Mouse (Mus musculus) urinary bladder, postnatal 36 days (tissue): ENCODE measurements around the gene Sgpp1.
"Not testable (repeated sequence)": the region's sequence is repeated elsewhere in the genome, so short reads cannot be mapped to it uniquely, and the experiment has no call there.

ENCODE experiments used
- DNase-seq, 2 experiments: peaks; one replicate each; pipeline ENCODE4 v3.0.0; 2022; ENCODE audit warnings: low spot score in 2 of 2, mixed read lengths in 1 of 2

The Sgpp1 gene

DNA sequence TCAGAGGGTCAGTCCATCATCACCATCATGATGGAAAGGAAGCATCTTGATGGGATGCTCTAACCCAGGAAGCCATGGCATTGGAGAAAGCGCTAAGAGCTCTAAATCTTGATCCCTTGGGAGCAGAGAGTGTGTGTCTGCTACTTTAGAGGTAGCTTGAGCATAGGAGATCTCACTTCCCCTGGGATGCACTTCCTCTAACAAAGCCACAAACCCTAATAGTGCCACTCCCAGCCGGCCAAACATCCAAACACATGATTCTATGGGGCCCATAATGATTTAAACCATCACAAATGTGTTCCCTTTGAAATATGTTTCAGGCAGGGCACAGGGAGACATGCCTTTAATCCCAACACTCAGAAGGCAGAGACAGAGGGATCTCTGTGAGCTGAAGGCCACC, 46.5 kb downstream of the Sgpp1 start:
- DNase-seq, result no peak

DNA sequence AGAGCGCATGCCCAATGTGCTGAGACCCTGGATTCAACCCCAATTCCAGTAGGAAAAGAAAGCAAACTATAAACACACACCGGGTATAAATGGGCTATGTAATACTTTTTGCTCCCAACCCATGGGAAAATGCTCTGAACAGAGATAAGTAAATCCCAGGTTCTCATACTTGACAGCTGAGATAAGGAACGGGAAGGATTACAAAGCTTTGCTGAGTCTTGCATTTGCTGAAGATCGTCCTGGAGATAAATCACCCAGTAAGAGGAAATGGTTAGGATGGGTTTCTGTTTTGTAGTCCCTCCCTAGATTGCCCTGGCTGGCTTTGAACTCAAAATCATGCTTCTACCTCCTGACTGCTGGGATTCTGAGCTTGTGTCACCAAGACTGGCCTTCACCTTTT, 48.2 kb downstream of the Sgpp1 start:
- DNase-seq, result no peak

DNA sequence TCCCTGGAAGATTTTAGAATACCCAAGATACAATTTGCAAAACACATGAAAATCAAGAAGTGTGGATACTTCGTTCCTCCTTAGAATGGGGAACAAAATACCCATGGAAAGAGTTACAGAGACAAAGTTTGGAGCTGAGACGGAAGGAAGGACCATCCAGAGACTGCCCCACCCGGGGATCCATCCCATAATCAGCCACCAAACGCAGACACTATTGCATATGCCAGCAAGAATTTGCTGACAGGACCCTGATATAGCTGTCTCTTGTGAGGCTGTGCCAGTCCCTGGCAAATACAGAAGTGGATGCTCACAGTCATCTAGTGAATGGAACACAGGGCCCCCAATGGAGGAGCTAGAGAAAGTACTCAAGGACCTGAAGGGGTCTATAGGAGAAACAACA, 51.5 kb downstream of the Sgpp1 start:
- not testable (repeated sequence) for DNase-seq

DNA sequence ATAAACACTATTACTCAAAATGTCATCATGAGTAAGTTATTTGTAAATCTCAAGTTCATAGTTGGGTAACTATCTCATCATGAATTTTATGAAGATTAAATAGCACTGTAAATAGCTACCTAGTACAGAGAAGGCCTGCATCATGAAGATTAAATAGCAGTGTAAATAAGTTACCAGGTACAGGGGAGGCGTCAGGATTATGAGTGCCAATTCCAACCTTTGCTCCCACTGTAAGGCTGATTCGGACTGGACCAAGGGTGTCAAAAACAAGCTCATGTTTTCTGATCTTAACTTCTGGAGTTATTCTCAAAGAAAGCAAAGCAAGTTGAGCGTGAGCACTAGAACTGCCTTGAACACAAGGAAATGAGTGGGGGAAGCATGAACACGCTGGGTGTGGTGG, 51.9 kb downstream of the Sgpp1 start:
- DNase-seq, result no peak

DNA sequence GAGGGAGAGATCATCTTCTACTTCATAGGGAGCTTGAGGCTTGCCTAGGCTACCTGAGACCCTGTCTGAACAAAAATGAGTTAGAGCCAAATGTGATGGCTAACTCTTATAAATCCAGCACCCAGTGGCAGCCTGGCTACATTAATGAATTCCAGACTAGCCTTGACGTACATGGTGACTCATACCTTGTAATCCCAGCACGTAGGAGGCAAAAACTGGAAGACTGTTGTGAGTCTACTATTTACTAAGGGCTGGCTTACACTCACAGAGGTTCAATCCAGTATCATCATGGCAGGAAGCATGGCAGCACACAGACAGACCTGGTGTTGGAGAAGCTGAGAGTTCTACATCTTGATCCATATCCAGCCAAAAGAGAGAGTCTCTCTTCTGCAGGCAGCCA, 52.7 kb downstream of the Sgpp1 start:
- DNase-seq, result no peak

DNA sequence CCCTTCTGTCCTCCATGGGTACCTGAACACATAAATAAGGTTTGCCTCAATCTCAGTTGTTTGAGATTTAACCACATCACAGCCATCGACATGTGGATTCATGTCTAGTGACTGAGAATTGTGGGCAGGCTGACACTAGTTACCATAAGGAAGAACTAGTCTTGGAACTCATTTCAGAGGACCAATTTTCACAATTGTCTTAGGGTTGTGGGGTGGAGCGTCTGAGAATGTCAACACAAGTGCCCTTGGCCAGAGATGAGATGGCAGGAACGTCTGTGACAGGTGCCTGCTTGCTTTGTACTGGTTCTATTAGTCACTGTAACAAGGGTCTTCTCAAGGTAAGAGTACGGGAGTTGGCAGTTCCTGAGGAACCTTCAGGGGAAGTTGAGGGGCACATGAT, 54.4 kb downstream of the Sgpp1 start:
- no peak for DNase-seq

DNA sequence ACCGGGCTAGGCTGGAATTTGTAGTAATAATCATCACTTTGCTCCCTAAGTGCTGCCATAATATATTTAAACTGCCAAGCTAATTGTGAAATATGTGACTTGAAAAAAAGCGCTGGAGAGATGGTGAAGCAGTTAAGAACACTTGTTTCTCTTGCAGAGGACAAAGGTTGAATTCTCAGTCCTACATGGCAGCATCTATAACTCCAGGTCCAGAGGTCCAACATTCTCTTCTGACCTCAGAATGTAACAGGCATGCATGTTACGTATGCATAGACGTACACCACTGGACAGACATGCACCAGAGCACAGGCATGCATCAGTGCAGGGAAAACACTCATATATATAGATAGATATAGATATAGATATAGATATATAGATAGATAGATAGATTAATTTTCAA, 57.1 kb downstream of the Sgpp1 start:
- no peak for DNase-seq

DNA sequence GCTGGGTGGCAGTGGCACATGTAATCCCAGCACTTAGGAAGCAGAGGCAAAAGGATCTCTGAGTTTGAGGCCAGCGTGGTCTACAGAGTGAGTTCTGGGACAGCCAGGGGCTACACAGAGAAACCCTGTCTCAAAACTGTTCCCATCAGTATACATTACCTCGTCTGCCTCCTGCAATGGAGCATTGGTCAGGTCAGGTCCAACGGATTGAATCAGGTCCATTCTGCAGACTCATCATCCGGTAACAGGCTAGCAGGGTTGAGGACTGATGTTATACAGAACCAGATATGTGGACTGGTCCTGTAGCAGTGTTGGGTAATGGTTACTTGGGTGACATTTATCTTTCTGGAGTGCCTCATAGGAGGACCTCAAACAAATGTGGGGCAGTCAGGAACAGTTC, 62.9 kb downstream of the Sgpp1 start:
- DNase-seq, result no peak

DNA sequence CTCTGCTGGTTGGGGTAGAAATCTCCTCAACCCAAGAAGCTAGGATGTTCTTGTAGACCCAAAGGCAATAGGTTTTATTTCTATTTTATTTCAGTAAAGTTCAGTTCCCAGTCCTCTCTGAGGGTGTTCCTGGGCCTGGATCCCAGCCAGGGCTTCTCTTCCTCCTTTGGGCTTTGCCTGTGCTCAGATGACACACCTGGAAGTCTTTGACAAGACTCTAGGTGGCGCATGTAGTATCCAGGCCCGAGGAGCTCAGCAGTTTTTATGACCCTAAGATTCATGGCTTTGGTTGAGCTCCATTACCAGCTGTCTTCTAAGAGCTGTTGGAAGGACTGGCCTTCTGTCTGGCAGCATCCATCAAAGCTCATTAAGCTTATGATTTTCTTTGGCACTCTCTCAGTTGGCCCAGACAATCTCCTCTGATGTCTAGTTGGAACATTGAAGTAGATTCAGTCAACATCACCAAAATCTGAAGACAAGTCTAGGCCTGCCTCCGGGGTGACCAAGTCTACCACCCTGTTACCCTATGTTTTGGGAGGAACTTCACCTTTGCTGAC, 63.7 kb downstream of the Sgpp1 start:
- DNase-seq, result no peak

DNA sequence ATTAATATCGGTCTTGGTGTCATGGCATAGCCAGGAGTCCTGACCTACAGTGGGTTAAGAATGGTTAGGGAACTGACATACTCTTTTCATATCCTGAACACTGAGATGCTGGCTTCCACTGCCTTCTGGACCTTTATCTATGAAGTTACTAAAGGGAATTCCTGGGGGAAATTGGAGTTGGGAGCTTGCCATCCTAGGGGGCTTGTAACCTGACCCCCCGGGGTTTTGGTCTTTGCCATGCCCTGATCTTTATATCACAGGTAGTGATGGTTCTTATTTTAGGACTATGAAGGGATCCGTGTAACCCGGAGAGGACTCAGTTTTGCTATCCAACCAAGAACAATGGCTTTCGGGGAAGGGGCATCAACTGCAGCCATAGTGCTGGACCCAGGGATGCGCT, 64.9 kb downstream of the Sgpp1 start:
- DNase-seq, result no peak

DNA sequence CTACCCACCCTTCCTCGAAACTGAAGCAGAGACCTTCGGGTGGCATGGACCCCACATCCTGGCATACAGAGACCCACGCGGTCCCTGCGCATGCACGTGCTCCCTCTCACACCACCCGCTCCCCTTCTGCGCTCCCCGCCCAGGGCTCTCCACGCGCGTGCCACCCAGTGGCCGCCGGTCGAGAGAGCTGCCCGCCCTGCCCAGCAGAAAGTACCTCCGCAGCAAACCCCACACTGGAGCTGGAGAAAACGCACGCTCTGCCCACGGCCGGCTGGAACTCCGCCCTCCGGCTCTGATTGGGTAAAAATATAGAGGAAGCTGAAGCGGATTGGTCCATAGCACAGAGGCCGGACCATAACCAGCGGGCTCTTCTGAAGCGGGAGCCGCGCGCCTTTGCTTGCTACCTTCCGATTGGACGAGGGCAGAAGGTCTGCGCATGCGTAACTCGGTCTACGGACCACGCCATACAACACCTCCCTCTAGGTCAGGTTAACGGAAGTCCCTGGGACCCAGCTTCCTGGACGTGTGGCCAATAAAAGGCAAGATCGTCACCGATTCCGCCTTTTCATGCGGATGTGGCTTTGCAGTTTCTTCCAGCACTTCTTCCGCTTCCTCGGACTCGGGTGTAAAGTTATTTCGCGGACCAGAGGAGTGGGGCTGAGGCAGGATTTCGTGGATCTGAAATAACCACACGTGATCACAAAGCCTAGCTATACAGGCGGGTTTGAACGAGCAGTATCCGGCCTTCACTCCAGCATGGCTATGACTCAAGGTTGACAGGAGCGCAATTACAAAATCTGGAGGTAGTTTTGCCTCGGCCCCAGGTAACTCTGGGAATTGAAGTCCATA, 66.0 kb downstream of the Sgpp1 start, which contains the start of gene Wdr89:
TSS of gene Wdr89 (minus strand) at position 280 of the 849 bp plus-strand sequence.
- DNase-seq, result peak; percentile 93 to 99

DNA sequence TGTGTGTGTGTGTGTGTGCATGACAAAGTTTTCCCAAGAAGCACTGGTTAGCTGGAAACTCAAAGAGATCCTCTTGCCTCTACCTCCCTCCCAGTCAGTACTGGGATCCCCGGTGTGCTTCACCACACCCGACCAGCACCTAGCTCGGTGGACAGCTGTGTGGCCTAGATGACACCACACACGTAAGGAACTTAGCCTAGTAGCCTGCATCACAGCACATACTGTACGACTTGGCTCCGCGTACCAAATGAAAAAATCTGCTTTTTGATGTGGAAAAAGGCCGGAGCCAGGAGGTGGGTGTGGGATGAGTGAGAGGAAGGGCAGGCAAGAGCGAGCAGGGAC, 66.6 kb downstream of the Sgpp1 start:
- DNase-seq, result no peak

DNA sequence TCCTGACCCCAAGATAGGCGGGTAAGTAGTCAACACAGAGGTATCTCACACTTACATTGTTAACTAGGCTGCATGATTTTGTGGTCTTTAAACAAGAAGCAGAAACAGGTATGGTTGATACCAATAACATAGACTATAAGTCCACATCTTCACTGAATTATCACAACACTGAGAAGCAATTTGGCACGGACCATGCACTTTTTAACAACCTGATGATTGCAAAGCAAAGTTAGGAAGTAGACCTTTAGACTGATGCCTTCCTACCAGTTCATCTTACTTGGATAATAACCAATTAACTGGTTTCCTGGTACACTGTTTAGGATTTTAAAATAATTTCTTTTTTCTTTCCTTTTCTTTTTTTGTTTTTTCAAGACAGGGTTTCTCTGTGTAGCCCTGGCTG, 67.3 kb downstream of the Sgpp1 start:
- DNase-seq, result no peak

DNA sequence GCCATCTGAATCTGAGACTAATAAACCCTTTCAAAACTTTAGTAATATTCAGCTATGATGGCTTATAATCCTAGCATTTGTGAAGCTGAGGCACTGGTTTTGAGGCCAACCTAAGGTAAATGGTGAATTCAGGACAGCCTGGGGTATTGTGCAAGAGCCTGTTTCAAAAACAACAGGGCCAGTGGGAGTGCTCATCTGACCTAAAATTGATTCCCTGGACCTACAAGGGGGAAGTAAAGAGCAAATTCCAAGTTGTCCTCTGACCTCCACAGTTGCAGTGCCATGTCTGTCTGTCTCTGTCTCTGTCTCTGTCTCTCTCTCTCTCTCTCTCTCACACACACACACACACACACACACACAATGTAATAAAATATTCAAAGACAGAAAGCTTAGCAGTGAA, 68.6 kb downstream of the Sgpp1 start:
- no peak for DNase-seq

DNA sequence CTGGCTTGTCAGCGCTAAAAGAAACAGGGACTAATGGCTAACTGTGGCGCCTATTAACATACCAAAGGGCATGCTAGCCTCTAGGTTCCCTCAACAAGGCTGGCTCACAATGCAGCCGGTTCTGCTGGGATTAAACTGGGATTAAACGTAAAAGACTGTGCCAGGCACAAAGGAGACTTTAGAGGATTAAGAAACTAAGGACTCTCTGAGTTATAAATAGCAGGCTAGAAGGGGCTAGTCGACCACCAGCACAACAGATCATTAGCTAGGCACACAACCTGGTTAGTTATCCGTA, 71.1 kb downstream of the Sgpp1 start:
- no peak for DNase-seq
